Mouse (Mus musculus) ES-E14 (cell line): Measurements from ENCODE around the gene Col17a1.

Experiments
- CHD2 ChIP-seq: IDR thresholded peaks from 2 replicates; pipeline ENCODE4 v1.6.1; 2014; ENCODE audit warnings: mild to moderate bottlenecking, low read depth, low read length, inconsistent platforms
- MAFK ChIP-seq: IDR thresholded peaks from 2 replicates; pipeline ENCODE4 v1.6.1; 2014; ENCODE audit warnings: mild to moderate bottlenecking, low read depth, low read length, inconsistent platforms; ENCODE audit not compliant: insufficient read depth
- ZC3H11A ChIP-seq: IDR thresholded peaks from 2 replicates; pipeline ENCODE4 v1.6.1; 2012; ENCODE audit warnings: low read depth, mild to moderate bottlenecking, inconsistent platforms, low read length, borderline replicate concordance

DNA sequence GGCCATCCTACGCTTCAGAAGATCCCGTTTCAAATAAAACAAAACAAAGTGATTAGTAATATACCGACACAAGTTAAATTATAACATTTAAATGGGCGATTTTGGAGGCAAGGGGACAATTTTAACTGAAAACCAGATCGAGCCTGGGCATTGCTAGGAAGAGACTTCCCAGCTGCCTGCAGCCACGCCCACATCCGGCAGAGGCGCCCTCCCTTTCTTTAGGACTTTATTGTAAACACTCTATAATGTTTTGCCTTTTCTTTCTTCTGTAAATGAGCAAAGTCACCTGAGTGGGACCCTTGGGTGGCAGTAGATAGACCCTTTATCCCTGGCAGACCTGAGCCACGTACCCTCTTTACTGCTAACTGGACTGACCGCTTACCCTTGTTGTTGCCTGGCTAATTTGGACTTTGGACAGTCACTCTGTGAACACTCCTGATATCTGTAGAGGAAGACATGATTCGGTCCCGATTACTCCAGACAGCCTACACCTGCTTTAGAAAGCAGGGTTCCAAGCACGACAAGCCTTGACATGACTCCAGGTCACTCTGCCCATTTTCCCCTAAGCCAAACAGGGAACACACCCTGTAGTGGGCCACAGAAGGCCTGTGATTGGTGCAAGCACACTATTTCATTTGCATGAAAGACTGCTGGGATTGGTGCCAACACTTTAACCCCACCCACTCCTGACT is 13.3 kb upstream of the Col17a1 start:
- TF ChIP-seq MAFK (no peak), CHD2 (no peak), ZC3H11A (no peak)
